Mouse (Mus musculus): ENCODE measurements at regions not wholly inside any gene's neighbourhood (a gene's known extent, or its start where the extent isn't known, plus 50 kb on each side); places are given as distances from the start of the nearest gene placed in this dataset.

- no peak for DNase-seq (ENCODE audit: low spot score in 2 of 2)
These were observed 87.1 kb downstream of the Ankrd50 start for GRCm38 (mm10) chr3:38397615-38397956.

DNA sequence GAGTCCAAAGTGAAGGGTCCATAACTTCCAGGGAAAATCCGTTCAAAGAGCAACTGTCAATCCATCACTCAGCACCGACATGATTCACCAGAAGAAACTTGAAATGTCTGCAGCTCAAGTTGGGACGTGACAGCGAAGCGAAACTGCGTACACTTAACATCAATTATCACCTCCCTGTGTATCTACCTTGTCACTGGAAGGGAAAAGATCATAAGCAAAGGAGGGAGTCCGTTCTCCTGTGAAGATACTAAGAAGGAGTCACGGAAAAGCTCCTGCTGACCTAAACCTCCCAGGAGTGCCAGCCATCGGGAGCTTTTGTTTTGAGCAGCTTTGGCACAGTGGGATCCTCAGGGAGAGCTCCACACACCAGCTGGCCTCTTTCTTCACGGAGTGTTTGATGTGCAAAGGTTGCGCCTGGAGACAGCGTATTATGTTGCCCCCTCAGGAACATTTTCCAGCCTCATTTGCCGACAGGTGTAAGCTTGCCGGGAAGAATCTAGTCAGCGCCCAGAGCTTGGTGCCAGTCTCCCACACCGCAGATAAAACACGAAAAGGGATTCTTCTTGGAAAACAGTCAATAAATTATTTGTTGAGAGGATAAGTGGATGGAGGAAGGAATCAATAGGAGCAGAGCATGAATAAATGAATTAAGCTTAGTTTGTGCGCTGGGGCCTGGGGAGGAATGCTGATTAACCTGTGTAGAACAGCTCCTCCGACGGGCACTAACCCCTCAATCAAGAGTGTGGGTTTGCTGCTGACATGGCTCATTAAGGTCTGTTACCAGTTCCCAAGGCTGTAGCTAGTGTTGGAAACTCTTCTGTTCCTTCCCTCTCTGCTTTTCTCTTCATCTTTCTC, 87.7 kb downstream of the Ankrd50 start:
- DNase-seq (ENCODE audit: low spot score in 2 of 2): no peak

GRCm38 (mm10) chr3:38394308-38394707, 90.3 kb downstream of the Ankrd50 start:
- no peak for DNase-seq (ENCODE audit: low spot score in 2 of 2)

DNA sequence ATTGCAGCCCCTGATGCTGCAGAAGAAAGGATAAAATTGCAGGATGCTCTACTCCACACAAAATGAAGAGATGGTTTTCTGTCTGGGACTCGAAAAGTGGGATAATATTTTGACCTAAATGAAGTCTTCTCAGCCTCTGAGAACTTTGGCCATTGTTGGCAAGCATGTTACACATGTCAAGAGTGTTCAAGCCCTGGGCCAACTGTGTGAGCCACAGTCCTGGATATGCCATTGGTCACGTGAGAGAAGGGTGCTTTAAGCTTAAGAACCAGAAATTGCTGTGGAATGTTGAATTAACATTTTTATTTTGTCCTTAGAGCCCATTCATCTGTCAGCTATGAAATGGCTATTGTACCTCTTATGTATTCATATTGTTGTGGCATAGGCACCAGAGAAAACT, 95.0 kb downstream of the Ankrd50 start:
- DNase-seq (ENCODE audit: low spot score in 2 of 2): no peak

GRCm38 (mm10) chr3:38388961-38389360, 95.7 kb downstream of the Ankrd50 start:
- DNase-seq (ENCODE audit: low spot score in 2 of 2): no peak

- DNase-seq (ENCODE audit: low spot score in 2 of 2): no peak
These were observed 101.9 kb downstream of the Ankrd50 start for GRCm38 (mm10) chr3:38382743-38383142.

DNA sequence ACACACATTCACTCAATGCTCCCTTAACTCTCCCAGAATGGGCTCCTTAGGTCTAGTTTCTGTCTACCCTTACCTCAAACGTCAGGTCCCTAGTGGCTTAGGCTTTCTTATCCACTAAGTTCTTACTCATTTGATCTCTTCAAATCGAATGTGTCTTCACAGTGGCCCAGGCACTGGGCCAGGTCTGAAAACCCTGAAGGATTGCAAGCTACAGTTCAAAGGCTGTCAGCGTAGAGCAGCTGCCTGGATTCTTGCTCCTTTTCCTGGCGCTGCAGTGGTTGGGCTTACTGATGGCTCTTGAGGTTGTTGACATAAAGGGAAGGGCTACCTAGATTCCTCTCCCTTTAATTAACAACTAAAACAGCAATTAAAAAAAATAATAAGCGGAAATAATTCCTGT, 103.0 kb downstream of the Ankrd50 start:
- peak in 1 of 2 experiments; percentile 9 for DNase-seq (ENCODE audit: low spot score in 2 of 2)

DNA sequence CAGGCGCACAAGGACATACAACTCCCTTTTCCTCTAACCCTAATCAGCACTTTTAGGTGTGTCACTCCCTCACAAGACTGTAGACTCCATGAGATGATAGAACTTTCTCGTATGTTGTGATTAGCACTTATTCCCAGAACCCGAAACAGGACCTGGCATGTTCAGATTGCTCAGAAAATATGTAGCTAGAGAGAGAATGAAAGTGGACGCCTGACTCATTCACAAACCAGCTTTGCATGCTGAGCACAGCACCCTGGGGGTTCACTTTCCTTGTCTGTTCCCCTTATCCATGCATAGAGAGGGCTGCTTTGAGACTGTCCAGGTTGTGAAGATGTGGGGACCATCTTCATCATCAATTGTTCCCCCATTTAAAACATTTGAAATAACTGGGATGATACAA, 111.0 kb downstream of the Ankrd50 start:
- DNase-seq (ENCODE audit: low spot score in 2 of 2): peak; percentile 5 to 21

- DNase-seq (ENCODE audit: low spot score in 2 of 2): no peak
These were observed 112.9 kb downstream of the Ankrd50 start for GRCm38 (mm10) chr3:38371702-38372101.

GRCm38 (mm10) chr3:38363888-38364287, 120.8 kb downstream of the Ankrd50 start:
- DNase-seq (ENCODE audit: low spot score in 2 of 2): no peak

DNA sequence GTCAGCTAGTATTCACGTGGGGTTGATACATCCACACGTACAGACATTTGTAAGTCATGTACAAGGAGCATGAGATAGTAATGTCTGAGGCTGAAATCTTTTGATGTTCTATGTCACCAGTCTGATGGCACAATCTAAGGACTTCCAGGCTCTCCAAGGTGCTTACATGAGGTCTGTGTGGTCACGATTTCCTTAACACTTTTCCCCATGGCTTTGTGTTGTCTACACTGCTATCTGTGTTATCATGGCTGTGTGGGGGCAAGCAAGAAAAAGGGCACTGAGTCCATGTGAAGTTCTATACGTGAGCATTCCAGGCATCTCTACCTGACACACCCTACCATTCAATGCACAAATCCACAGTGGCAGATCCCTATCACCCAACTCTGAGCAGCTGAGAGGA, 123.2 kb downstream of the Ankrd50 start:
- DNase-seq (ENCODE audit: low spot score in 2 of 2): no peak

GRCm38 (mm10) chr3:38360974-38361373, 123.7 kb downstream of the Ankrd50 start:
- no peak for DNase-seq (ENCODE audit: low spot score in 2 of 2)

DNA sequence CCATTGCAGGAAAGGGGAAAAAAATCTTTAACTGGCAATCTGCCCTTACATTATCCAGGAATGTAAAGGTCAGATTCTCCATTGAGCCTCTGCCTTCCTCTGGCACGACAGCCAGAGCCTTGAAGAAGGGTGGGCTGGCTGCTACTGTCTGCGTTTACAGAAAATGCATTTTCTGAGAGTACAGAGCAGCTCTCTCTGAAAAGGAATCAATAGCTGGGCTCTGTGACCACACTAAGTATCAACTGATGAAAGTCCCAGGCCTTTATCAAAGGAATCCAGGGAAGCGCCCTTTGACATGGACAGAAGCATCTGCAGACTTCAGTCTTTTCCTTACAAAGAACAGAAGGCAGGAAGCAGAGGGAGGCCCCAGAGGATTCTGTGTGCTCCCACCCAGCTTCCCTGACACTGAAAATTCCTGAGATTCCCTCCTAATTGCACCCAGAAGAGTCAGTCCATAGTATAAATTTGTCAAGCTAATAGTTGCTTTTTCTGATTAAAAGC, 124.2 kb downstream of the Ankrd50 start:
- DNase-seq (ENCODE audit: low spot score in 2 of 2): no peak

DNA sequence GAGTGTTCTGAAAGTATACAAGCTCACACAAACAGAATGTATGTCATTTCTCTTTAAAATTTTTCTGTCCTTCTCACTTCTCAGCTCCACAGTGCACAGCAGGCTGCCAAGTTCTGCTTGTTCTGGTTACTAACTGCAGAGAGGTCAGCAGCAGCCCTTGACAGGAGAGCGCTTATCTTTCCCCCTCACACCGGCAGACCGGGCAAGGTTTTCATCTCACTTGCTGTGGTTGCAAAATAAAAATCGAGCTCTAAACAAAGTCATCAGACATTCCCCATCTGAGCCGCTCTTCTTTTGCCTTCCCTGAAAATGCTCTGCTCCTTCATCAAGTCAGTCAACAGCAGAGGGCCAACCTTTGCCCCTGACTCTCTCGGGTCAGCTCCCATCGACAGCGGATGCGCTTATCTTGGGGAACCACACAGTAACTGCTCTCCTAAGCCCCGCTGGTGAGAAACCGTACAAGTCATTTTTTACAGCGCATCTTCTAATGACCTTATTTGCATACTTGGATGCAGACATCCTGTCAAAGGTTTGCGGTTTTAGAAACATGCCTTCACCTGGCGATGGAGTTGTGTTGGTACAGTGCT, 126.6 kb downstream of the Ankrd50 start:
- no peak for DNase-seq (ENCODE audit: low spot score in 2 of 2)

DNA sequence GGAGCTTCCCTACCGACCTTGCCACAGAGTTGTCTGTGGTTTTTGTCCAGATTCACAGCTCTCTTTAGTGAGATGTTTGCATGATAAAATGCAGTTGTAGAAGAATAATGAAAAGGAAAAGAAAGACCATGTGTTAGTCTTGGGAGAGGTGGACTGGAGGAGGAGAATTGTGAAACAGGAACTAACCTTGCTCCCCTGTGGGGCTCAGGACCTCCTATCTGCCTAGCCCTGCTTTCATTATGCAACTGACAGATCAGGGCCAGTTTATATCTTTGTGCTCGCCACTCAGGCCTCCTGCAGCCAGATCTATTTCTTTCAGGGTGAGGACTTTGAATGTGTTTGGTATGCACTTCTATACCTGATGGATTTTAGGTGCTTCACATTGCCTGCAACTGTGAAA, 140.4 kb downstream of the Ankrd50 start:
- no peak for DNase-seq (ENCODE audit: low spot score in 2 of 2)

GRCm38 (mm10) chr3:38341666-38342065, 143.0 kb downstream of the Ankrd50 start:
- DNase-seq (ENCODE audit: low spot score in 2 of 2): no peak

DNA sequence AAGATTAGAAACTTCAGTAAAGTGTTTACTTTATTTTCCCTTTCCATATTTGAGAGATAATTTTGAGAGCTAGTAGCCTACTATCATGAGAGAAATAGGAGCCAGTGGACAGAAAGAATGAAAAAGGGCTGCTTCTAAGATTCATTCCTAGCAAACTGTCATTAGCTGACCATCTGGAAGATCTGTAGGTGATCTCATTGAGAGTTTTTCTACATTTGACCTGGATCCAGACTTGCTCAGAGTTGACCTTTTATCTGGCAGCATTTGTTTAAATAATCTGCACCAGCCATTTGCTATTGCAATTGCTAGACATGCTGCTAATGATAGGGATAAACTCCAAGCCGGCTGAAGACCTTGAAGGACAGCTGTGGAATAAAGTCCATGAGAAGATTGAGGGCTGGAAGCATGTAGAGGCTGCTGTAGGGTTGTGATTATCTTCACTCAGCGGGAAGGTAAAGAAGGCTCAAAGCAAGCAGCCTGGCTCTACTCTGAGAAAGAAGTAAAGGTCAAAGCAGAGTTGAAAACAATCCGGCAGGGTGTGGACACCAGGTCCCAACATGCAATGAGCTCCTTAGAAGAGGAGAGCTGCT, 151.2 kb downstream of the Ankrd50 start:
- no peak for DNase-seq (ENCODE audit: low spot score in 2 of 2)

DNA sequence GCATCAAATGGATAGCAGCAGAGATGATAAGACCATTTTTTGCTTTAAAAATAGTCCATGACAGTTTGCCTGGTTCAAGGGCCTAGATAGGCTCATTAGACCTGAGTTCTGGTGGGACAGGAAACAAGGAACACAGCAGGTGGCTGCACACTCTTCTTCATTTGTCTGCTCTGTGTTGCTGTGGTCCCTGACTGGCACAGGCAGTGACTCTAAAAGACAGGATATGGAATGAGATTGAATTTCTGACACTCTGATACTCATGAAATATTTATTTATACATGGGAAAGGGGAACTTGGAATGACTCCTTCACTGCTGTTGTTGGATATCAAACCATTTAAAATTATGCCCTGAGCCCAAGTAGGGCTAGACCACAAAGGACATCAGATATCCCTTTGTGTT, 153.5 kb downstream of the Ankrd50 start:
- DNase-seq (ENCODE audit: low spot score in 2 of 2): no peak

DNA sequence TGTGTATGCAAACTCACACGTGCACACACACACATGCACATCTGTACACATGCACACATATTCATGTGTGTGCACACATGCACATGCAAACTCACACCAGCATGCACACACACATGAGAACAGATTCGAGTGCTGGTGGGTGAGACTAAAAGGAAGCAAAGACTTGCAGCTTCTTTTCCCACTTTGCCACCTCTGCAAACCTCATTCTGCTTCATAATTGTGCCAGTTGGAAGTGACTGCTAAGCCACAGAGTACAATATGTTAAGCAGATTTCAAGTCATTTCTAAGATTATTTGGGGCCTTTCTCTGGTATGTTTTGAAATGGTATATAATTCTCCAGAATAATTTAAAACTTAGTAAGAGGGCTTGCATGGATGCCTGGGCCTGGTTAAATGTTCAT, 157.4 kb downstream of the Ankrd50 start:
- DNase-seq (ENCODE audit: low spot score in 2 of 2): no peak

DNA sequence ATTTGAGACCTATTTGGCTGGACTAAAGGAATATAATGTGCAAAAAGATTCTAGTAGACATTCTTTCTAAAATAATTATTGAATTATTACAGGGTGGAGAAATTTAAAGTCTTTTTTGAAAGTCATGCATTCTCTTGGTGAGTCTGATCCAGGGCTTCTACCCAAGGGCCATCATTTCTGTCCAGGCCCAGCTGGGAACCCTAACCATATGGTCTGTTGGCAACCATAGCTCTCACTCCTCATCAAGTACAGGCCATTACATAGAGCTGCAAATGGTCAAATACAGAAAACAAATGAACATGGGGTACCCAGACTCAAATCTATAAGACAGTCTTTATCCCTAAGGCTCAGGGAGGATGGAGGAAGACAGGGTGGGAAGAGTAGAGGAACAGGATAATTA, 158.4 kb downstream of the Ankrd50 start:
- DNase-seq (ENCODE audit: low spot score in 2 of 2): no peak

DNA sequence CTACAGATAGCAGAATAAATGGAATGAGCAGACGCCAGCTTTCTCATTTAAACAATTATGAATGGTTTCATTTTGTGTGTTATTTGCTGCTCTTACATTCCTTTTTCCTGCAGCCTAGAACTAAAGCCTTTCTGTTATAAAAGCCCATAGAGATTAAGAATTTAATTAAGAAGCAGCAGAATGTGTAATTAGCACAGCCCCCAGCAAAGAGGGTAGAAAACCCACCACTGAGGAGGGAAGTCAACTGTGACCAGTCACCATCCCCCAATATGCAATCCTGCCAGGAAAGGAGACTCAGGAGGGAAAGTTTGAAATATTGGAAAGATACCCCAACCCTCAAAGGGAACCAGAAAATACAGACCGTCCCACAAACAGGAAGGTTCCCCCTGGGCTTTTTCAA, 160.0 kb downstream of the Ankrd50 start:
- no peak for DNase-seq (ENCODE audit: low spot score in 2 of 2)

- DNase-seq (ENCODE audit: low spot score in 2 of 2): peak; percentile 24 to 34
These were observed 162.2 kb downstream of the Ankrd50 start for GRCm38 (mm10) chr3:38322426-38322825.

DNA sequence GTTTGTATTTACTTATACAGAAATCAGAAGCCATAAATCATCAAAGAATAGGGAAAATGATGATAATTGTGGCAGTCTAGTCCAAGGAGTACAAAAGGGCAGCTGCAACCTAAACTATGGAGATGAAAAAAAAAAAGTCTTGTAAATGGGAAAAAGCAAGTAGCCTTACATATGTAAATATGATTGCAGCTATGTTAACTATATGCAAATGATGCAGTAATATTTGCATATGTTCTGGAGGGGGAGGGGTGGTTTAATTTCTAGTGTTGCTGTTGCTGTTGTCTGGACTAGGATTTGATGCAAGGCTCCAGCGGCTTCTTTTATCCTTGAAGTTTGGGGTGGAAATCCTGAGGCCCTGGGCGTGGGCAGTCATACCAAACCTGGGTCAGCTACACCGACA, 163.0 kb downstream of the Ankrd50 start:
- no peak for DNase-seq (ENCODE audit: low spot score in 2 of 2)
